Mouse (Mus musculus): ENCODE results near the gene Snx10. TPM values are rescaled to one million over a fixed set of nuclear protein-coding genes. Genes with fewer than 3 reads are reported as not detected.
"Not testable (repeated sequence)": the region's sequence is repeated elsewhere in the genome, so short reads cannot be mapped to it uniquely, and the experiment has no call there.

Snx10 gene
- total RNA-seq (2022): 10 to 100 TPM; 11.5 to 17.2 (median 14.1) TPM

GRCm38 (mm10) chr6:51523807-51524320, at the start of gene Snx10:
Gene Snx10 (plus strand): TSS chr6:51523901.
- no peak for DNase-seq (ENCODE audit: low spot score)

GRCm38 (mm10) chr6:51479136-51479731, 44.5 kb upstream of the Snx10 start:
- no peak for DNase-seq (ENCODE audit: low spot score)

- DNase-seq (ENCODE audit: low spot score): no peak
These were observed 42.2 kb upstream of the Snx10 start for GRCm38 (mm10) chr6:51481548-51481947.

- DNase-seq (ENCODE audit: low spot score): no peak
These were observed 39.8 kb upstream of the Snx10 start for GRCm38 (mm10) chr6:51483861-51484260.

GRCm38 (mm10) chr6:51484556-51484955, 39.1 kb upstream of the Snx10 start:
- not testable (repeated sequence) for DNase-seq (ENCODE audit: low spot score)

- no peak for DNase-seq (ENCODE audit: low spot score)
These were observed 38.1 kb upstream of the Snx10 start for GRCm38 (mm10) chr6:51485646-51486045.

GRCm38 (mm10) chr6:51486076-51486710, 37.5 kb upstream of the Snx10 start:
- DNase-seq (ENCODE audit: low spot score): no peak

GRCm38 (mm10) chr6:51486731-51487130, 37.0 kb upstream of the Snx10 start:
- DNase-seq (ENCODE audit: low spot score): no peak

- peak; percentile 53 for DNase-seq (ENCODE audit: low spot score)
These were observed 33.9 kb upstream of the Snx10 start for GRCm38 (mm10) chr6:51489787-51490186.

GRCm38 (mm10) chr6:51497321-51498111, 26.2 kb upstream of the Snx10 start:
- DNase-seq (ENCODE audit: low spot score): no peak

GRCm38 (mm10) chr6:51505671-51506070, 18.0 kb upstream of the Snx10 start:
- no peak for DNase-seq (ENCODE audit: low spot score)

GRCm38 (mm10) chr6:51507556-51507955, 16.1 kb upstream of the Snx10 start:
- no peak for DNase-seq (ENCODE audit: low spot score)

- DNase-seq (ENCODE audit: low spot score): peak; percentile 64
These were observed 14.7 kb upstream of the Snx10 start for GRCm38 (mm10) chr6:51508750-51509648.

GRCm38 (mm10) chr6:51510094-51510493, 13.6 kb upstream of the Snx10 start:
- peak; percentile 67 for DNase-seq (ENCODE audit: low spot score)

GRCm38 (mm10) chr6:51510946-51511345, 12.8 kb upstream of the Snx10 start:
- DNase-seq (ENCODE audit: low spot score): no peak

- no peak for DNase-seq (ENCODE audit: low spot score)
These were observed 10.0 kb upstream of the Snx10 start for GRCm38 (mm10) chr6:51513745-51514144.

GRCm38 (mm10) chr6:51514860-51515259, 8.8 kb upstream of the Snx10 start:
- no peak for DNase-seq (ENCODE audit: low spot score)

- DNase-seq (ENCODE audit: low spot score): no peak
These were observed 391 bp upstream of the Snx10 start for GRCm38 (mm10) chr6:51523310-51523709.

GRCm38 (mm10) chr6:51524321-51524931, 725 bp downstream of the Snx10 start:
- DNase-seq (ENCODE audit: low spot score): no peak

- no peak for DNase-seq (ENCODE audit: low spot score)
These were observed 1.3 kb downstream of the Snx10 start for GRCm38 (mm10) chr6:51525001-51525400.

- no peak for DNase-seq (ENCODE audit: low spot score)
These were observed 5.8 kb downstream of the Snx10 start for GRCm38 (mm10) chr6:51529457-51529856.

All from heart, adult 8-10 months (tissue).